Mouse (Mus musculus) embryonic facial prominence, embryonic 15.5 days (tissue): ENCODE measurements around the gene Fut11. TPM values are rescaled to one million over a fixed set of nuclear protein-coding genes. Genes with fewer than 3 reads are reported as not detected.
"Not testable (repeated sequence)": the region's sequence is repeated elsewhere in the genome, so short reads cannot be mapped to it uniquely, and the experiment has no call there.

Experiments
- ATAC-seq: fragments of 200-750 bp; cut with Nextera tagmentation; 2 replicates; pipeline ENCODE4 v1.8.0; 2017; ENCODE audit warnings: low read depth, moderate TSS enrichment; ENCODE audit not compliant: insufficient number of reproducible peaks, low FRiP score, low TSS enrichment
- H3K27ac ChIP-seq: fragments of 300-500 bp; sonication (generic); replicated peaks from 2 replicates; pipeline ENCODE4 v1.5.1; 2015; ENCODE audit warnings: mild to moderate bottlenecking, inconsistent platforms
- H3K27me3 ChIP-seq: fragments of 300-500 bp; sonication (generic); 2 replicates; pipeline ENCODE4 v1.6.1; 2015; ENCODE audit warnings: inconsistent platforms
- H3K36me3 ChIP-seq: fragments of 300-500 bp; sonication (generic); 2 replicates; pipeline ENCODE4 v1.6.1; 2015; ENCODE audit warnings: mild to moderate bottlenecking, inconsistent platforms
- H3K4me1 ChIP-seq: fragments of 300-500 bp; sonication (generic); 2 replicates; pipeline ENCODE4 v1.6.1; 2015; ENCODE audit warnings: inconsistent platforms
- H3K4me2 ChIP-seq: fragments of 300-500 bp; sonication (generic); replicated peaks from 2 replicates; pipeline ENCODE4 v1.6.1; 2015; ENCODE audit warnings: mild to moderate bottlenecking, inconsistent platforms
- H3K4me3 ChIP-seq: fragments of 300-500 bp; sonication (generic); replicated peaks from 2 replicates; pipeline ENCODE4 v1.5.1; 2015; ENCODE audit warnings: mild to moderate bottlenecking, inconsistent platforms
- H3K9ac ChIP-seq: fragments of 300-500 bp; sonication (generic); 2 replicates; pipeline ENCODE4 v1.6.1; 2015; ENCODE audit warnings: inconsistent platforms
- H3K9me3 ChIP-seq: fragments of 300-500 bp; sonication (generic); replicated peaks from 2 replicates; pipeline ENCODE4 v1.6.1; 2016; ENCODE audit warnings: inconsistent platforms
- WGBS: fragments of 180-500 bp; shearing (Covaris S2); methylation state at CpG from one replicate; pipeline ENCODE4 v1.1.7; 2015; 5-methylcytosine and 5-hydroxymethylcytosine counted together
- polyA plus RNA-seq: library from polyadenylated mRNA; unstranded; fragments of >200 nt; fragmentation: Nextera tagmentation; extraction: Ambion mirVana; gene quantifications from 2 replicates; pipeline ENCODE4 v1.2.1, GENCODE M21; 2015

The Fut11 gene
- polyA plus RNA-seq, 1 experiment from 2014 or later, result 32.3 TPM

GRCm38 (mm10) chr14:20700362-20700761 lies 5.6 kb downstream of the Fut11 start:
- H3K36me3 ChIP-seq, result 0 out of 2 replicates have a peak, but pooled peaks cover 5% of the 10 kb centered on the region
- no peak overlapping the region for H3K4me2 ChIP-seq
- no peak overlapping the region for H3K27ac ChIP-seq
- H3K9ac ChIP-seq, result no peak overlapping the region
- ATAC-seq, result no peak
- H3K9me3 ChIP-seq, result no peaks in the 10 kb centered on the region
- WGBS, result 84% methylated on average over 3 of the region's 3 CpGs
- no peak overlapping the region for H3K4me3 ChIP-seq
- no peaks in the 10 kb centered on the region for H3K27me3 ChIP-seq
- H3K4me1 ChIP-seq, result peaks cover 49% of the 10 kb centered on the region

GRCm38 (mm10) chr14:20701554-20701953 lies 6.8 kb downstream of the Fut11 start:
- peak overlapping the region; percentile 55 for H3K4me2 ChIP-seq

DNA sequence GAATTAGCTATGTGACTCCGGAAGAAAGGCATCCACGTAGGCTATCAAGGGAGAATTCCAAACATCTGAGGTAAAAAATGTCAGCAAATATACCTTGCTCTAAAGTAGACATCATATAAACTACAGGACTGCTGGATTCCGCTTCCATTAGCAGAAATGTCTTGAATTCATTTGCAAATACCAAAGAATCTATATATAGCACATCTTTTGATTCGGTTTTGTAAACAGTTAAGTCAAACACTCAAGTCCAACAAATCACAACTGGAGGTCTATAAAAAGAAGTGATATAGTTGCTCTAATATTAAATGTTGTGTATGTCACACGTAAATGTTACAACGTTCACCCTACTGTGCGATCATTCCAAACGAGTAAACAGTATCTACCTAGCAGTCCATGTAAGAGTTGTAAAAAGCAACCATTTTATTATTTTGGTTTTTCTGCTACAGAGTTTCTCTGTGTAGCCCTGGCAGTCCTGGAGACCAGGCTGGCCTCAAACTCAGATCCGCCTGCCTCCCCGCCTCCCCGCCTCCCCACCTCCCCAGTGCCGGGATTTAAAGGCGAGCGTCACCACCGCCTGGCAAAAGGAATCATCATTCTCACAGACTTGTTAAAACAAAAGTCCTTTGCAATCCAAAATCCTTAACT lies 7.5 kb downstream of the Fut11 start:
- peak; percentile 45; the same call in 1 of the 2 replicates for ATAC-seq
- H3K4me3 ChIP-seq, result peak overlapping the region; percentile 92
- 7% methylated on average over 15 of the region's 15 CpGs for WGBS
- peaks cover 31% of the 10 kb centered on the region for H3K4me1 ChIP-seq
- peak overlapping the region; percentile 86 for H3K9ac ChIP-seq
- H3K27ac ChIP-seq, result peak overlapping the region; percentile 93
- H3K4me2 ChIP-seq, result peak overlapping the region; percentile 55
- no peaks in the 10 kb centered on the region for H3K9me3 ChIP-seq
- H3K36me3 ChIP-seq, result 0 out of 2 replicates have a peak, but pooled peaks cover 5% of the 10 kb centered on the region
- no peaks in the 10 kb centered on the region for H3K27me3 ChIP-seq

More at GRCm38 (mm10) chr14:20701554-20701953, 6.8 kb downstream of the Fut11 start:
- peak overlapping the region; percentile 92 for H3K4me3 ChIP-seq
- no peak overlapping the region; the same call in 1 of the 2 replicates for H3K27ac ChIP-seq
- peaks cover 38% of the 10 kb centered on the region for H3K4me1 ChIP-seq
- no peak for ATAC-seq
- no peaks in the 10 kb centered on the region for H3K27me3 ChIP-seq
- 76% methylated on average over 8 of the region's 8 CpGs for WGBS
- no peak overlapping the region for H3K9ac ChIP-seq
- H3K36me3 ChIP-seq, result 0 out of 2 replicates have a peak, but pooled peaks cover 5% of the 10 kb centered on the region
- H3K9me3 ChIP-seq, result no peaks in the 10 kb centered on the region

GRCm38 (mm10) chr14:20702741-20703381 lies 8.1 kb downstream of the Fut11 start, which contains the start of gene Chchd1:
TSS of gene Chchd1 (plus strand) at chr14:20703006.
- Histone ChIP-seq H3K4me1 (peaks cover 26% of the 10 kb centered on the region), H3K27ac (peak within 1 kb of the TSS; percentile 93), H3K36me3 (0 out of 2 replicates have a peak, but pooled peaks cover 5% of the 10 kb centered on the region), H3K9ac (peak within 1 kb of the TSS; percentile 86), H3K27me3 (no peaks in the 10 kb centered on the region), H3K9me3 (no peaks in the 10 kb centered on the region), H3K4me3 (peak within 1 kb of the TSS; percentile 92), H3K4me2 (peak within 1 kb of the TSS; percentile 55)
- ATAC-seq, result peak; percentile 69
- WGBS, result under 1% methylated on average over 61 of the region's 61 CpGs

DNA sequence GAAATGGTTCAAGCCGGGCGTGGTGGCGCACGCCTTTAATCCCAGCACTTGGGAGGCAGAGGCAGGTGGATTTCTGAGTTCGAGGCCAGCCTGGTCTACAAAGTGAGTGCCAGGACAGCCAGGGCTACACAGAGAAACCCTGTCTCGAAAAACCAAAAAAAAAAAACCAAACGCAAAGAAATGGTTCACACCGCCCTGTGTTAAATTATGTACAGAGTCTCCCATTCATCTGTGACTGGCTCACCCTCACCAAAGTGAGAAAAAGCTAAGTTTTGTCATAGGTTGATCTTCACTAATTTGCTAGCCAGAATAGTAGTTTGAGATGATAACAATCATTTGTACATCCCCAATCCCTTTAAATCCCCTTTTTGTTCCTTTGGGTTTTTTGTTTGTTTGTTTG lies 8.7 kb downstream of the Fut11 start:
- not testable (repeated sequence) for ATAC-seq
- WGBS, result 10% methylated on average over 8 of the region's 8 CpGs

GRCm38 (mm10) chr14:20707201-20708190 lies 12.7 kb downstream of the Fut11 start, which contains the start of gene Zswim8:
TSS of gene Zswim8 (plus strand) at chr14:20707552.
- Histone ChIP-seq H3K27ac (peak within 1 kb of the TSS; percentile 94), H3K27me3 (no peaks in the 10 kb centered on the region), H3K36me3 (peaks cover 24% of the 10 kb centered on the region), H3K9me3 (no peaks in the 10 kb centered on the region), H3K9ac (peak within 1 kb of the TSS; percentile 97), H3K4me2 (peak within 1 kb of the TSS; percentile 75), H3K4me1 (peaks cover 16% of the 10 kb centered on the region), H3K4me3 (peak within 1 kb of the TSS; percentile 94)
- 1% methylated on average over 75 of the region's 80 CpGs for WGBS
- ATAC-seq, result peak; percentile 93

More for the DNA sequence above, 8.7 kb downstream of the Fut11 start:
- H3K36me3 ChIP-seq, H3K27me3 ChIP-seq, H3K9me3 ChIP-seq: not testable (repeated sequence)
- Histone ChIP-seq H3K4me2 (peak overlapping the region; percentile 55), H3K4me1 (peaks cover 25% of the 10 kb centered on the region), H3K4me3 (peak overlapping the region; percentile 92), H3K9ac (peak overlapping the region; percentile 86), H3K27ac (peak overlapping the region; percentile 93)

DNA sequence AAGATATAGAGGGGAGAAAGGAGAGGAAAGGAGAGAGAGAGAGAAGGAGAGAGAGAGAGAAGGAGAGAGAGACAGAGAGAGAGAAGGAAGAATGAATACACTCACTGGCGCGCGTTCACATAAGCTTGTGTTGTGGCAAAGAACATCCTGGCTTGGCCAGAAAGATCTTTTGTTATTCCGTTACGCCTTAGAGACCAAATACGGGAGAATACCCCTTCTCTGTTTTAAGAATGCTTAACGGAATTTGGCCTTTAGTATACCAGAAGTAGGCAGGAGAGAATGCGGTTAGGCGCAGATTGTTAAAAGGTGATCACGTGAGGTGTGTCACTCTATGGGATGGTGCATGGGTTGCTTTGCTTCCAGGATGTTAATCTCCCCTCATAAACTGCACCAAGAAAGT lies 13.5 kb downstream of the Fut11 start:
- H3K9ac ChIP-seq, result peak overlapping the region; percentile 97
- H3K27me3 ChIP-seq, result no peaks in the 10 kb centered on the region
- H3K27ac ChIP-seq, result peak overlapping the region; percentile 94
- WGBS, result 4% methylated on average over 10 of the region's 10 CpGs
- peak overlapping the region; percentile 75 for H3K4me2 ChIP-seq
- no peak for ATAC-seq
- no peaks in the 10 kb centered on the region for H3K9me3 ChIP-seq
- H3K36me3 ChIP-seq, result peaks cover 32% of the 10 kb centered on the region
- H3K4me3 ChIP-seq, result peak overlapping the region; percentile 94
- H3K4me1 ChIP-seq, result peaks cover 16% of the 10 kb centered on the region

DNA sequence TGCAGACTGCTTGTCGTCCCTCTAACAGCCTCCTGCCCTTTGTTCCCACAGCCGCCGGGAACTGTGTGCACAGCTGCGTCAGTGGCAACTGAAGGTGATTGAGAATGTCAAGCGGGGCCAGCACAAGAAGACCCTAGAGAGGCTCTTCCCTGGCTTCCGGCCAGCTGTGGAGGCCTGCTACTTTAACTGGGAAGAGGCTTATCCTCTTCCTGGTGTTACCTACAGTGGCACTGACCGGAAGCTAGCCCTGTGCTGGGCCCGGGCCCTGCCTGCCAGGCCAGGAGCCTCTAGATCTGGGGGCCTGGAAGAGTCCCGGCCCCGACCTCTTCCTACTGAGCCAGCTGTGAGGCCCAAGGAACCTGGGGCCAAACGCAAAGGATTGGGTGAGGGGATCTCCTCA lies 19.1 kb downstream of the Fut11 start:
- no peak for ATAC-seq
- H3K4me2 ChIP-seq, result no peak overlapping the region
- no peak overlapping the region for H3K4me3 ChIP-seq
- H3K9me3 ChIP-seq, result no peaks in the 10 kb centered on the region
- no peak overlapping the region for H3K27ac ChIP-seq
- H3K36me3 ChIP-seq, result peaks cover 87% of the 10 kb centered on the region
- H3K27me3 ChIP-seq, result no peaks in the 10 kb centered on the region
- WGBS, result 81% methylated on average over 11 of the region's 11 CpGs
- peaks cover 8% of the 10 kb centered on the region for H3K4me1 ChIP-seq
- H3K9ac ChIP-seq, result no peak overlapping the region

DNA sequence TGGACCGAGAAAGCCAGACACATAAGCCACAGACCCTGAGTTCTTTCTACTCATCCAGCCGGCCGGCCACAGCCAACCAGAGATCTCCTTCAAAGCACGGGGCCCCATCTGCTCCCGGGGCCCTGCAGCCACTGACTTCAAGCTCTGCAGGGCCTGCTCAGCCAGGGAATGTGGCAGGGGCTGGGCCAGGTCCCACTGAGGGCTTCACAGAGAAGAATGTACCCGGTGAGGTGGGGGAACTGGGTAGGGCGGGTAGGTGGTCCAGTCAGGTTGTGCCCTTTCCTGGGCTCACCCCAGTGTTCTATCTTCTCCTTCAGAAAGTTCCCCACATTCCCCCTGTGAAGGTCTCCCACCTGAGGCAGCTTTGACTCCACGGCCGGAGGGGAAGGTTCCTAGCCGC lies 23.7 kb downstream of the Fut11 start:
- no peak overlapping the region for H3K4me2 ChIP-seq
- H3K27ac ChIP-seq, result no peak overlapping the region
- H3K4me1 ChIP-seq, result no peaks in the 10 kb centered on the region
- 91% methylated on average over 10 of the region's 10 CpGs for WGBS
- no peak overlapping the region for H3K4me3 ChIP-seq
- no peaks in the 10 kb centered on the region for H3K27me3 ChIP-seq
- peaks cover 98% of the 10 kb centered on the region for H3K36me3 ChIP-seq
- H3K9ac ChIP-seq, result no peak overlapping the region
- H3K9me3 ChIP-seq, result no peaks in the 10 kb centered on the region
- ATAC-seq, result no peak

GRCm38 (mm10) chr14:20719767-20720166 lies 25.0 kb downstream of the Fut11 start:
- H3K36me3 ChIP-seq, result peaks cover 97% of the 10 kb centered on the region
- 80% methylated on average over 12 of the region's 12 CpGs for WGBS
- ATAC-seq, result no peak

More at GRCm38 (mm10) chr14:20719767-20720166, 25.0 kb downstream of the Fut11 start:
- no peak overlapping the region for H3K4me2 ChIP-seq
- no peak overlapping the region for H3K4me3 ChIP-seq
- no peaks in the 10 kb centered on the region for H3K9me3 ChIP-seq
- no peak overlapping the region for H3K9ac ChIP-seq
- no peaks in the 10 kb centered on the region for H3K27me3 ChIP-seq
- no peaks in the 10 kb centered on the region for H3K4me1 ChIP-seq
- H3K27ac ChIP-seq, result no peak overlapping the region
